Mouse (Mus musculus): ENCODE results near the gene Ppp2r3c. TPM values are rescaled to one million over a fixed set of nuclear protein-coding genes. Genes with fewer than 3 reads are reported as not detected.
A peak's percentile ranks its signal among the peaks of the same experiment; 100 is the strongest.

Ppp2r3c gene
- polyA plus RNA-seq, 1 experiment from 2014 or later: 25.7 TPM

GRCm38 (mm10) chr12:55321642-55322291 is 19.0 kb upstream of the Ppp2r3c start:
- WGBS: 85% methylated on average over 18 of the region's 18 CpGs

GRCm38 (mm10) chr12:55315192-55315591 is 12.4 kb upstream of the Ppp2r3c start:
- ATAC-seq (ENCODE audit: low FRiP score, low TSS enrichment): peak; percentile 20; the same call in 1 of the 2 replicates
- H3K4me1 ChIP-seq (ENCODE audit: control insufficient read depth, insufficient read depth, low read length): no peaks in the 10 kb centered on the region
- H3K27ac ChIP-seq (replicated peaks; ENCODE audit: low read depth, low read length): no peak overlapping the region
- 45% methylated on average over 5 of the region's 5 CpGs for WGBS
- no peak overlapping the region for H3K4me3 ChIP-seq (replicated peaks; ENCODE audit: low read depth, low read length)
- no peaks in the 10 kb centered on the region for H3K36me3 ChIP-seq (ENCODE audit: control insufficient read depth, insufficient read depth, low read length)
- no peaks in the 10 kb centered on the region for H3K9me3 ChIP-seq (ENCODE audit: control insufficient read depth, low read length)
- H3K9ac ChIP-seq (replicated peaks; ENCODE audit: low read length): no peak overlapping the region
- peak; percentile 93 for DNase-seq
- H3K4me2 ChIP-seq (ENCODE audit: low read length): no peak overlapping the region
- H3K27me3 ChIP-seq (ENCODE audit: control insufficient read depth, insufficient read depth, low read length): no peaks in the 10 kb centered on the region

More at GRCm38 (mm10) chr12:55321642-55322291, 19.0 kb upstream of the Ppp2r3c start:
- H3K9me3 ChIP-seq (ENCODE audit: control insufficient read depth, low read length): no peaks in the 10 kb centered on the region
- no peak overlapping the region for H3K9ac ChIP-seq (replicated peaks; ENCODE audit: low read length)
- no peaks in the 10 kb centered on the region for H3K27me3 ChIP-seq (ENCODE audit: control insufficient read depth, insufficient read depth, low read length)
- no peak overlapping the region; the same call in 1 of the 2 replicates for H3K27ac ChIP-seq (replicated peaks; ENCODE audit: low read depth, low read length)
- no peaks in the 10 kb centered on the region for H3K4me1 ChIP-seq (ENCODE audit: control insufficient read depth, insufficient read depth, low read length)
- ATAC-seq (ENCODE audit: low FRiP score, low TSS enrichment): no peak
- no peaks in the 10 kb centered on the region for H3K36me3 ChIP-seq (ENCODE audit: control insufficient read depth, insufficient read depth, low read length)
- H3K4me3 ChIP-seq (replicated peaks; ENCODE audit: low read depth, low read length): no peak overlapping the region
- no peak overlapping the region for H3K4me2 ChIP-seq (ENCODE audit: low read length)
- no peak for DNase-seq

- DNase-seq (no peak), ATAC-seq (ENCODE audit: low FRiP score, low TSS enrichment) (no peak)
- Histone ChIP-seq H3K4me3 (replicated peaks; ENCODE audit: low read depth, low read length) (no peak overlapping the region), H3K27ac (replicated peaks; ENCODE audit: low read depth, low read length) (no peak overlapping the region), H3K4me2 (ENCODE audit: low read length) (no peak overlapping the region), H3K36me3 (ENCODE audit: control insufficient read depth, insufficient read depth, low read length) (no peaks in the 10 kb centered on the region), H3K4me1 (ENCODE audit: control insufficient read depth, insufficient read depth, low read length) (no peaks in the 10 kb centered on the region), H3K9me3 (ENCODE audit: control insufficient read depth, low read length) (no peaks in the 10 kb centered on the region), H3K9ac (replicated peaks; ENCODE audit: low read length) (no peak overlapping the region), H3K27me3 (ENCODE audit: control insufficient read depth, insufficient read depth, low read length) (no peaks in the 10 kb centered on the region)
- 89% methylated on average over 5 of the region's 5 CpGs for WGBS
These were observed 11.1 kb upstream of the Ppp2r3c start for GRCm38 (mm10) chr12:55313901-55314300.

- WGBS: 82% methylated on average over 7 of the region's 7 CpGs
These were observed 9.0 kb upstream of the Ppp2r3c start for GRCm38 (mm10) chr12:55311841-55312240.

GRCm38 (mm10) chr12:55309501-55309900 is 6.7 kb upstream of the Ppp2r3c start:
- Histone ChIP-seq H3K4me2 (ENCODE audit: low read length) (no peak overlapping the region), H3K4me1 (ENCODE audit: control insufficient read depth, insufficient read depth, low read length) (no peaks in the 10 kb centered on the region; the same call in 1 of the 2 replicates), H3K9ac (replicated peaks; ENCODE audit: low read length) (no peak overlapping the region), H3K4me3 (replicated peaks; ENCODE audit: low read depth, low read length) (no peak overlapping the region), H3K27me3 (ENCODE audit: control insufficient read depth, insufficient read depth, low read length) (no peaks in the 10 kb centered on the region), H3K36me3 (ENCODE audit: control insufficient read depth, insufficient read depth, low read length) (peaks cover 2% of the 10 kb centered on the region), H3K9me3 (ENCODE audit: control insufficient read depth, low read length) (no peaks in the 10 kb centered on the region), H3K27ac (replicated peaks; ENCODE audit: low read depth, low read length) (no peak overlapping the region)
- ATAC-seq (ENCODE audit: low FRiP score, low TSS enrichment) (no peak), DNase-seq (no peak)
- WGBS: 77% methylated on average over 8 of the region's 8 CpGs

More at GRCm38 (mm10) chr12:55311841-55312240, 9.0 kb upstream of the Ppp2r3c start:
- Histone ChIP-seq H3K4me2 (ENCODE audit: low read length) (no peak overlapping the region), H3K36me3 (ENCODE audit: control insufficient read depth, insufficient read depth, low read length) (peaks cover 2% of the 10 kb centered on the region; the same call in 1 of the 2 replicates), H3K27me3 (ENCODE audit: control insufficient read depth, insufficient read depth, low read length) (no peaks in the 10 kb centered on the region), H3K4me1 (ENCODE audit: control insufficient read depth, insufficient read depth, low read length) (no peaks in the 10 kb centered on the region), H3K9me3 (ENCODE audit: control insufficient read depth, low read length) (no peaks in the 10 kb centered on the region), H3K4me3 (replicated peaks; ENCODE audit: low read depth, low read length) (no peak overlapping the region), H3K9ac (replicated peaks; ENCODE audit: low read length) (no peak overlapping the region), H3K27ac (replicated peaks; ENCODE audit: low read depth, low read length) (no peak overlapping the region)
- ATAC-seq (ENCODE audit: low FRiP score, low TSS enrichment): no peak
- DNase-seq: no peak

GRCm38 (mm10) chr12:55308731-55309130 is 5.9 kb upstream of the Ppp2r3c start:
- H3K4me3 ChIP-seq (replicated peaks; ENCODE audit: low read depth, low read length): no peak overlapping the region
- 93% methylated on average over 9 of the region's 9 CpGs for WGBS
- no peak overlapping the region for H3K9ac ChIP-seq (replicated peaks; ENCODE audit: low read length)
- ATAC-seq (ENCODE audit: low FRiP score, low TSS enrichment): no peak
- no peaks in the 10 kb centered on the region for H3K27me3 ChIP-seq (ENCODE audit: control insufficient read depth, insufficient read depth, low read length)
- H3K9me3 ChIP-seq (ENCODE audit: control insufficient read depth, low read length): no peaks in the 10 kb centered on the region
- DNase-seq: no peak
- H3K4me2 ChIP-seq (ENCODE audit: low read length): no peak overlapping the region
- peaks cover 2% of the 10 kb centered on the region for H3K36me3 ChIP-seq (ENCODE audit: control insufficient read depth, insufficient read depth, low read length)
- no peak overlapping the region for H3K27ac ChIP-seq (replicated peaks; ENCODE audit: low read depth, low read length)
- H3K4me1 ChIP-seq (ENCODE audit: control insufficient read depth, insufficient read depth, low read length): peaks cover 5% of the 10 kb centered on the region

GRCm38 (mm10) chr12:55307566-55307965 is 4.8 kb upstream of the Ppp2r3c start:
- Histone ChIP-seq H3K36me3 (ENCODE audit: control insufficient read depth, insufficient read depth, low read length) (peaks cover 2% of the 10 kb centered on the region), H3K9ac (replicated peaks; ENCODE audit: low read length) (no peak overlapping the region), H3K27me3 (ENCODE audit: control insufficient read depth, insufficient read depth, low read length) (no peaks in the 10 kb centered on the region), H3K4me2 (ENCODE audit: low read length) (no peak overlapping the region), H3K27ac (replicated peaks; ENCODE audit: low read depth, low read length) (no peak overlapping the region), H3K4me3 (replicated peaks; ENCODE audit: low read depth, low read length) (no peak overlapping the region), H3K9me3 (ENCODE audit: control insufficient read depth, low read length) (no peaks in the 10 kb centered on the region), H3K4me1 (ENCODE audit: control insufficient read depth, insufficient read depth, low read length) (peaks cover 8% of the 10 kb centered on the region)
- 51% methylated on average over 6 of the region's 6 CpGs for WGBS
- DNase-seq (no peak), ATAC-seq (ENCODE audit: low FRiP score, low TSS enrichment) (no peak)

- 99% methylated on average over 4 of the region's 4 CpGs for WGBS
- no peak overlapping the region for H3K4me3 ChIP-seq (replicated peaks; ENCODE audit: low read depth, low read length)
- no peaks in the 10 kb centered on the region for H3K9me3 ChIP-seq (ENCODE audit: control insufficient read depth, low read length)
- H3K27ac ChIP-seq (replicated peaks; ENCODE audit: low read depth, low read length): no peak overlapping the region
- H3K36me3 ChIP-seq (ENCODE audit: control insufficient read depth, insufficient read depth, low read length): peaks cover 2% of the 10 kb centered on the region
- DNase-seq: no peak
- H3K27me3 ChIP-seq (ENCODE audit: control insufficient read depth, insufficient read depth, low read length): no peaks in the 10 kb centered on the region
- H3K4me1 ChIP-seq (ENCODE audit: control insufficient read depth, insufficient read depth, low read length): peaks cover 14% of the 10 kb centered on the region
- ATAC-seq (ENCODE audit: low FRiP score, low TSS enrichment): no peak
- H3K9ac ChIP-seq (replicated peaks; ENCODE audit: low read length): no peak overlapping the region
- H3K4me2 ChIP-seq (ENCODE audit: low read length): no peak overlapping the region
These were observed 3.6 kb upstream of the Ppp2r3c start for GRCm38 (mm10) chr12:55306371-55306770.

All from midbrain, embryonic 14.5 days (tissue).